Mouse (Mus musculus) urinary bladder, postnatal 36 days (tissue): ENCODE data around the gene Tenm3.
A peak's percentile ranks its signal among the peaks of the same experiment; 100 is the strongest.

Source experiments
- DNase-seq, 2 experiments: peaks; one replicate each; pipeline ENCODE4 v3.0.0; 2022; ENCODE audit warnings: low spot score in 2 of 2, mixed read lengths in 1 of 2

Tenm3 gene

DNA sequence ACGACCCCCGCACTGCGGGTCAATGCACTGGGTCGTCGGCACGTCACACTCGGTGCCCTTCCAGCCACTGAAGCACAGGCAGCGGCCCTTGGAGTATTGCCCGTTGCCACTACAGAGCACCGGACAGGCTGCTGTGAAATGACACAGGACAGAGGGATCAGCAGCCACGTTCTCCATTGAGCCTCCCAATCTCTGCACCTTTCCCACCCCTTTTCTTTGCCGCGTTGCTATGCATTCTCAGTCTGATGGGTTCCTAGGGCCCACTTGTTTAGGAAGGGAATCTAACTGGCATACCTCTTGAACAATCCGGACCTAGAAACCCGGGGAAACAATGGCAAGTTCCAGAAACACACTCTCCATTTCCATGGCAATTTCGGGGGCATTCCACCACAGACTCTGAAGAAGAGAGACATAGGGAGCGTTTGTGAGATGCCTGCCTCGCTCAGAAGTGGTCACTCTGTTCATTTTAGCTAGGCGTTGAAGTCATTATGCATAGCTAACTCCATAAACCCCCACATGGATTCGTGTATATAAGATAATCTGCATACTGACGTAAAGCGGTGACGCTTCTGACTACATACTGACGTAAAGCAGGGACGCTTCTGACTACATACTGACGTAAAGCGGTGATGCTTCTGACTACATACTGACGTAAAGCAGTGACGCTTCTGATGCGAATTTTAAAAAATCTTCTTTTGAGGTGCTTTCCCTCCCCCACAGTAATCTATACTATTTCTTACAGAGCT is 501.3 kb downstream of the Tenm3 start:
- DNase-seq = no peak

- DNase-seq = no peak
These were observed 502.1 kb downstream of the Tenm3 start for GRCm38 (mm10) chr8:48341692-48342091.

- no peak for DNase-seq
These were observed 502.5 kb downstream of the Tenm3 start for GRCm38 (mm10) chr8:48341276-48341675.

DNA sequence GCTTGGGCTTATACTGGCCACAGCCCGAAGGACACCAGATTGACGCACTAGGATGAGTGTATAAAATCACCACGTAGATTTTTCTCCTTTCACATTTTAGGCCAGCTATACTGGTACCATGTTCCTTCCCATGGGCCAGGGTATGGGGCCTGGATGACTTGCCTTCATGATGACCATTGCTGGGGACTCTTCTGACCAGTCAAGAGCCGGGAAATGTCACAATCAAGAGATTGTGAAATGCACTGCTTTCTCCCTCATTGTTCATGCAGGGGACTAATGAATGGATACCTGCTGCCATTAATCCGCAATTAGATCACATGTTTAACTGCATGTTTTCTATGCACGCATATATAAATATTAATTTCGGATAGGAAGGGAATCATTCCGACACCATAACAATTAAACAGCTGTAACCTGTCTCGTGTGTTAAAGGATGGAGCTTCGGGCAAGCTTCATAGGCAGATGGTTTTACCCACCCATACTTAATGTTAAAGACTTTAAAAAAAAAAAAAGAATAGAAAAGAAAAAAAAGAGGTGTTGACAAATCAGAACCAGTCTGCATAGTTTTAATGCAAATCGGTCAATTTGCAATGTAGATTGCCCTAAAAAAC is 521.0 kb downstream of the Tenm3 start:
- no peak for DNase-seq

GRCm38 (mm10) chr8:48322240-48322639 is 521.5 kb downstream of the Tenm3 start:
- no peak for DNase-seq

DNA sequence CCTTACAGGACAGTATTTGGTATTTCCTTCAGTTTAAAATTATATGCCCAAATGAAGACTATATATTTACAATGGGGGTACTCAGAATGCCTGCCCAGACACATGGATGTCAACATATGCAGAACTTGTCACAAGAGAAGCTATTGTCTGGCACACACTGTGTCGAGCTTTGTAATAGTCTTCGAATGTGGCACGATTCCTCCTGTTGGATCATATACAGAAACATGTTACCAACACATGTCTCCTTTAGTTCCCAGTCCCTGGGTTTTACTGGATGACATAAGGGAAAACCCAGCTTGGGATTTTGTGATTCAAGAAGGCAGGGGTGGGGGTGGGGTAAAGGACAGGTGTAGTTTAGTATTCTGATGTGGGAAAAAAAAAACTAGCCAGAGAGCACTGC is 524.1 kb downstream of the Tenm3 start:
- no peak for DNase-seq

- DNase-seq = no peak
These were observed 526.3 kb downstream of the Tenm3 start for GRCm38 (mm10) chr8:48317498-48317897.

DNA sequence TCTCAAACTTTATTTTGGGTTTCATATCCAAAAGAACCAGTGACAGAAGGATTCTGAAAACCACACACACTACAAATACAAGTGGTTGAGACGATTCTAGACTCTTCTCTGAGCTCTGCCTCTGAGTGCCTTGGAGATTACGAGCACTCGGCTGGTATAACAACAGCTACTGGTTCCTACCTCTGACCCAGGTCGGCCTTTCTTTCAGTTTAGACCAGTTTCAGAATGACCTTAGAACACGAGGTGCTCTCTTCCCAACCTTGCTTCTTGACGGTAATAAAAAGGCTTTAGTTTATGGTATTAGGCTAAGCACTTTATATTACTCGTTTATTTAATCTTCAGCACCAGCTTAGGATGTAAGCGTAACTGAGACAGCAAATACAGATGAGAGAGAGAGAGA is 528.1 kb downstream of the Tenm3 start:
- no peak for DNase-seq

GRCm38 (mm10) chr8:48313985-48314368 is 529.8 kb downstream of the Tenm3 start:
- no peak for DNase-seq

- no peak for DNase-seq
These were observed 530.4 kb downstream of the Tenm3 start for GRCm38 (mm10) chr8:48313210-48313984.

DNA sequence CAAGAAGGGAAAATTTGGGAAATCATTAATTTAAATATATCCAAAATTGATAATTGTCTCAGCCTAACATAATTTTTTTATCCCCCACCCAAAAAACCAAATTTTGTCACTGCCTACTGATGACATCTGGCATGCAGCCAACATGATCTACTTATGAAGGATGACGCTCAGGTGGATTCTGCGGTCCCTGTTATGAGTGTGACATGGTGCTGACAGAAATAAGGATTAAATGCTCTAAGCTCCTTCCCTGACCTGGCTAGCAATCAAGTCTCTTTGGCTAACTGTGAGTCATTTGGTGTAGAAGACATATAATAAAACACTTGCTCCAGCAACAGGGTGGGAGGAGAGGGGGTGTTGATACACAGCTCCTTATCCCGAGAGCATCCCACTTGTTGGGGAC is 532.0 kb downstream of the Tenm3 start:
- DNase-seq = no peak

GRCm38 (mm10) chr8:48310240-48310849 is 533.4 kb downstream of the Tenm3 start:
- DNase-seq = no peak

GRCm38 (mm10) chr8:48309191-48309987 is 534.4 kb downstream of the Tenm3 start:
- DNase-seq = peak in 1 of 2 experiments; percentile 23

GRCm38 (mm10) chr8:48304224-48304623 is 539.5 kb downstream of the Tenm3 start:
- DNase-seq = no peak

DNA sequence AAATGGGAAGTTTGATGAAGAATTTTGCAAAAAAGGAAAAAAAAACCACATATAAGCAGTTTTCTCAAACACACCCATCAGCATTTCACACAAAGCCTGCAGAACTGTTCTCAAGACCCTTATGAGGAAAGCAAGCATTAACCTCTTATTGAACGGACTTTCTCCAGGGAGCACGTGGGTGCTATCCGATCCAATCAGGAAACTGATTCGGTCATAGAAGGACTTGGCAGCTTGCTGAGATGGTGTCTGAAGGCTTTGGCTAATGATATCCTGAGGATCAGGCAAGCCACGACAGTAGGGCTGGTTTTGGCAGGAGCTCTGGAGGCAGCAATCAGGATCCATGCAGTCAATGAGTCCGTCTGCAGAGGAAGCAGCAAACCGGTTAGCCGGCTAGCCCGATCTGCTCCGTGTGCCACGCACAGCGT is 543.1 kb downstream of the Tenm3 start:
- peak in 1 of 2 experiments; percentile 4 for DNase-seq

GRCm38 (mm10) chr8:48300061-48300460 is 543.7 kb downstream of the Tenm3 start:
- no peak for DNase-seq

DNA sequence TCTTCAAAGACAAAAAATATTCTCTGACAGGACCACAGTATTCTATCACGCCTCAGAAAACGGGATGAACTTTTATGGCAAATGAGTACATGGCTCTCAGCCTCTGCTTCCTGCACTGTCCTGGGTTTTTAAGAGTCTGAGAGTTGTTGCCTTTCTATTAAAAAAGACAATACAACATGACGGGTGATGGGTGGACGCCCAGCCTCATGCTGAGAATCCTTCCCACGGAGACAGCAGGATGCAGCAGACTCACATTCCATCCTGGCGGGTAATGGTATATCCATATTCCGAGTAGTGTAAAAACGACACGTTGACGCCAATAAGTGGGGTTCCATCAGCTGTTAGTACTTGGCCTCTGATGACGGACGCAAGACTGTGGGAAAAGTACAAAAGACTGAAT is 544.4 kb downstream of the Tenm3 start:
- DNase-seq = no peak

GRCm38 (mm10) chr8:48296371-48296770 is 547.4 kb downstream of the Tenm3 start:
- no peak for DNase-seq

- DNase-seq = no peak
These were observed 548.2 kb downstream of the Tenm3 start for GRCm38 (mm10) chr8:48295558-48295957.

GRCm38 (mm10) chr8:48293797-48294196 is 550.0 kb downstream of the Tenm3 start:
- no peak for DNase-seq

DNA sequence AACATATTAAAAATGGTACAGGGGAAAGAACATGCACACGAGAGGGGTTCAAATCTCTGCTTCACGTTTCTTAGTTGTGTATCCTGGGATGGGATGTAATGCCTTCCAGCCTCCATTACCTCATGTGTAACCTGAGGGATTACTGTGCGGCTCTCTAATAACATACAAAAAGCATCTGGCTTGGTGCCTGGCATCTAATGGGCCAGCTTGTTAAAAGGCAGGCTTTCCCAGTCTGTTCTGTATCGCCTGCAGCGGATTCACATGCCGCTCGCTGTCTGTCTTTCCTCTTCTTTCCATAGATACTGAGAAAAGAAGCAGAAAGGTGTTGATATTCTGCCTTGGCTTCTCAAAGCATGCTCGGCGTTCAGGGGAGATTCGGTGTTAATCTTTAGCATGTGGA is 558.3 kb downstream of the Tenm3 start:
- DNase-seq = no peak
